Mouse (Mus musculus): Measurements from ENCODE around the gene Pagr1b. TPM values are rescaled to one million over a fixed set of nuclear protein-coding genes. Genes with fewer than 3 reads are reported as not detected.

The Pagr1b gene
- polyA plus RNA-seq, 1 experiment from 2014 or later: 0.37 TPM

DNA sequence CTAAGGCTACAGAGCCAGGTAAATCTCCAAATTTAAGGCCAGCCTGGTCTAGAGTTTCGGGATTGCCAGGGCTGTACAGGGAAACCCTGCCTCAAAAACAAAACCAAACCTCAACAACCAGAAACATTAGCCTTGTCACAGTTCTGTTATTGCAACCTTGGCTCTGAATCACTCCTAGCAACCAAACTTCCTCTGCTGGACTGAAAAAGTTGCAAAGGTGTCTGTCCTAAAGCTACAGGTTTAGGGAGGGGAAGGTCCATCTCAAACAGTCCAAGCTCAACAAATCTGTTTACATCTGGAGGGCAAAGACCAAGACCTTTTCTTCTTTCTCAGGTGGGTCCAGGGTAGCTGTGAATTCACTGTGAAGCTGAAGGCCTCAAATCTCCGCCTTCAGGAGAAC is 5.2 kb downstream of the Pagr1b start:
- ATAC-seq (ENCODE audit: insufficient number of reproducible peaks, insufficient read depth, low FRiP score, low TSS enrichment): no peak
- peaks cover 24% of the 10 kb centered on the region for H3K4me1 ChIP-seq
- no peaks in the 10 kb centered on the region for H3K9me3 ChIP-seq
- H3K27me3 ChIP-seq: no peaks in the 10 kb centered on the region
- no peak overlapping the region for H3K4me3 ChIP-seq
- H3K36me3 ChIP-seq: peaks cover 36% of the 10 kb centered on the region
- 92% methylated on average over 2 of the region's 2 CpGs for WGBS
- H3K27ac ChIP-seq: no peak overlapping the region
- no peak overlapping the region for H3K9ac ChIP-seq
- no peak overlapping the region for H3K4me2 ChIP-seq (replicated peaks)

DNA sequence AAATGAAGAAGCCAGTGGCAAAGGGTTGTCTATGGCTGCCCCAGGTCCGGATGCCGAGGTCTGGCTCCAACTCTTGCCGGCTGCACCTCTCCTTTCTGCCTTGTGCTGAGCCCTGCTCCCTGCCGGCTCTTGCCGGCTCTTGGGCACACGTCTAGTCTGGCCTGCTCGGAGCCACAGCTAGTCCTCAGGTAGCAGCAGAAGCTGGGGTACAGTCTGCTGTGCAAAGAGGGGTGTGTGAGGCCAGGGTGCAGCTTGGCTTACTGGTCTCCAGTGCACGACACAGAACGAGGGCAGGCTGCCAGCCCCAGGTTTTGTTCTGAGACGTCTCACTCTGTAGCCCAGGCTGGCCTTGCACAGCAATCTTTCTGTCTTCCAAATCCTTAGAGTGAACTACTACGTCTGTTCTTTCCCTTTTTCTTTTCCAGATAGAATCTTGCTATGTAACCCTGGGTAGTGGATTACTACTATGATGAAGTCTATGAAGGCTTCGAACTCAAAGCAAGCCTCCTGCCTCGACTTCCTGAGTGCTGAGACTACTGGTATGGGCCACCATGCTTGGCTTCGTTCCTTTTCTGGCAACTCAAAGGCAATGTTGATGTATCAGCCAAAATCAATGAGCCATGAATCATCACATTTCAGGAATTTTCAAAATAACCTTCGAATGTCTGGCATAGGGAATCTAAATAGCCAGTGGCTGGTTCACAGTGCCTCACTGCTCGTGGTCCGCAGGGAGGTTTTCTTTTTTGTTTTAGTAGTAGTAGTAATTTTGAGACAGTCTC is 6.8 kb downstream of the Pagr1b start:
- Histone ChIP-seq H3K4me1 (peaks cover 11% of the 10 kb centered on the region), H3K27me3 (no peaks in the 10 kb centered on the region), H3K9me3 (no peaks in the 10 kb centered on the region), H3K9ac (no peak overlapping the region), H3K36me3 (peaks cover 23% of the 10 kb centered on the region), H3K4me2 (replicated peaks) (no peak overlapping the region), H3K27ac (no peak overlapping the region), H3K4me3 (no peak overlapping the region)
- 83% methylated on average over 17 of the region's 17 CpGs for WGBS
- ATAC-seq (ENCODE audit: insufficient number of reproducible peaks, insufficient read depth, low FRiP score, low TSS enrichment): no peak

DNA sequence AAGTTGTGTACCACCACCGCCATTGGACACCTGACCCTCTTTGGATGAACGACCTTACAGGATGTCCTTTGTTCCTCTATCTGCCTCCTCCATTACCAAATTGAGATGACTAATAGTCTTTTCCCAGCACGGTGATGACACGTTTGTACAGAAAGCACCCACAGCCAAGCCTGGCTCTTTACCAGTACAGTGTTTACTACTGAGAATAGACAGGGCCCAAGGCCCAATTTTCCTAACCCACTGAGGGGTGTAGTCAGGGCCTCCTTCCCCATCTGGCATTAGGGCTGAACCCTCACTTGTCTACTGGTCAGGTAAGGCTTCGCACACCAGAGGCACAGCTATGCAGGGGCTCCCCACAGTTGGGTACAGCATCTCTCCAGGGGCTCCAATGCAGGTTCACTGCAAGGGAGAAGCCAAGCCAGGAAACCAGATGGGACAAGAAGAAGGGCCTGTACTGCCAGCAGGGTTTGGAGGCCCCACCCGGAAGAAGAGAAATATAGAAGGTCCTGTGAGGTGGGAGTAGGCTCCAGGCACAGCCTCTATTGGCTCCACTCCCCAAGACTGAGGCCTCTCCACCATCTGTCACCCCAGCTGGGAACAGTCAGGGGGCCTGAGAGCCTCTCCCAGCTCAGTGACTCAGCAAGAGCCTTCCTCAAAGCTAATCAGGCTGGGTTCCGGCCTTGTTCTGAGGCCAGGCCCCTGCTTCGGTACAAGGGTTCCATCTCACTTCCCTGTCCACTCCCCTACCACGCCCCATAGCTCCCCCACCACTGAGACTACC is 7.9 kb downstream of the Pagr1b start:
- Histone ChIP-seq H3K9ac (no peak overlapping the region), H3K9me3 (no peaks in the 10 kb centered on the region), H3K4me3 (no peak overlapping the region), H3K4me2 (replicated peaks) (no peak overlapping the region), H3K4me1 (0 out of 2 replicates have a peak, but pooled peaks cover 5% of the 10 kb centered on the region), H3K27ac (0 out of 2 replicates have a peak overlapping the region, but pooled peaks have one; percentile 17), H3K27me3 (no peaks in the 10 kb centered on the region), H3K36me3 (peaks cover 13% of the 10 kb centered on the region)
- no peak for ATAC-seq (ENCODE audit: insufficient number of reproducible peaks, insufficient read depth, low FRiP score, low TSS enrichment)
- WGBS: 71% methylated on average over 9 of the region's 9 CpGs

DNA sequence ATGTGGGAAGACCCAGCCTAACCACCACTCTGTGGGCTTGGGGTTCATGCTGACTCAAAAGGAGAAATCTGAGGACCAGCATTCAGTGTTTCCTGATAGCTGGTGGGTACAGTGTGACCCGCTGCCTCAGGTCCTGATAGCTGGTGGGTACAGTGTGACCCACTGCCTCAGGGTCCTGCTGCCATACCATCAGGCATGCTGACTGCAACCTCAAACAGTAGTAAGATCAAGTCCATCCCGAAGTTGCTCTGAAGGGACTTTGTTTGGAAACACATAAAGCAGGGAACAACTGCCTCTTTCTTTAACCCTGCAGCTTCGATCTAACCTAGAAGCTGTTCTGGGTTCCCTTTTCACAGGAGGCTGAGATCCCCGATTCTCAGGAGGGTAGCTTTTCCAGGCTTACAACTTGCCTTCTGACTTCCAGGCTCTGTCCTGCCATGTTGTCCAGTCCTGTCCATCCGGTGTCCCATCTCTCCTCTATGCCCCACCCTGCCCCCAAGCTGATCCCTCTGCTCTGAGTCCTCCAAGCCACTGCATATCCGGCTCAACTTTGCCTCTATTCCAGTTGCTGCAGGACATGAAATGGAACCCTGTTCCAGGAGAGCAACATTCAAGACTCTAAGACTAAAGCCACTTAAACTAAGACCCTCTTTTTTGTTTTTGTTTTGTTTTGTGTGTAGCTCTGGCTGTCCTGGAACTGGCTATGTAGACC is 8.8 kb downstream of the Pagr1b start:
- 78% methylated on average over 6 of the region's 6 CpGs for WGBS
- Histone ChIP-seq H3K4me2 (replicated peaks) (no peak overlapping the region), H3K4me3 (no peak overlapping the region), H3K4me1 (0 out of 2 replicates have a peak, but pooled peaks cover 5% of the 10 kb centered on the region), H3K27ac (no peak overlapping the region), H3K36me3 (peaks cover 8% of the 10 kb centered on the region), H3K9ac (no peak overlapping the region), H3K27me3 (no peaks in the 10 kb centered on the region), H3K9me3 (no peaks in the 10 kb centered on the region)
- ATAC-seq (ENCODE audit: insufficient number of reproducible peaks, insufficient read depth, low FRiP score, low TSS enrichment): no peak

DNA sequence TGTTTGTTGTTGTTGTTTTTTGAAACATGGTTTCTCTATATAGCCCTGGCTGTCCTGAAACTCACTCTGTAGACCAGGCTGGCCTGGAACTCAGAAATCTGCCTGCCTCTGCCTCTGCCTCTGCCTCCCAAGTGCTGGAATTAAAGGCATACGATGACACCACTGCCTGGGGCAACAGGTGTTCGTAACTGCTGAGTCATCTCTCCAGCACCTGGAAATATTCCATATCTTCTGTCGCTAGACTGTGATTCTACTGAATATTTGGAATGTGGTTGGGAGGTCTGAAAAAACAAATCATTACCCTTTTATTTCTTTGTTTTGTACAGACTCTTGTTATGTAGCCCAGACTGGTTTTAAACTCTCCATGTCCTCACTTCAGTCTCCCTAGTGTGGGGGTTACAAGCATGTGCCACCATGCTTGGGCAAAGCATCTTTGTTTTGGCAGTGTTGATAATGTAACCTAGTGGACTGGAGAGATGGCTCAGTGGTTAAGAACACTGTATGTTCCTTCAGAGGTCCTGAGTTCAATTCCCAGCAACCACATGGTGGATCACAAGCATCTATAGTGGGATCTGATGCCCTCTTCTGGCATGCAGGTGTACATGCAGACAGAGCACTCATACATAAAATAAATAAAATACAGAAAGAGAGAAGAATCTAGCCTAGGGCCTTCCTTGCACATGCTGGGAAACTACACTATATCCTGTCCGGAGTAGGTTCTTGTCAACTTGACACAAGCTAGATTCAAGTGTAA is 12.0 kb downstream of the Pagr1b start:
- 86% methylated on average over 4 of the region's 4 CpGs for WGBS
- Histone ChIP-seq H3K9me3 (no peaks in the 10 kb centered on the region), H3K9ac (no peak overlapping the region), H3K36me3 (no peaks in the 10 kb centered on the region), H3K4me1 (0 out of 2 replicates have a peak, but pooled peaks cover 5% of the 10 kb centered on the region), H3K27me3 (no peaks in the 10 kb centered on the region), H3K4me2 (replicated peaks) (no peak overlapping the region), H3K27ac (no peak overlapping the region), H3K4me3 (no peak overlapping the region)
- ATAC-seq (ENCODE audit: insufficient number of reproducible peaks, insufficient read depth, low FRiP score, low TSS enrichment): no peak

DNA sequence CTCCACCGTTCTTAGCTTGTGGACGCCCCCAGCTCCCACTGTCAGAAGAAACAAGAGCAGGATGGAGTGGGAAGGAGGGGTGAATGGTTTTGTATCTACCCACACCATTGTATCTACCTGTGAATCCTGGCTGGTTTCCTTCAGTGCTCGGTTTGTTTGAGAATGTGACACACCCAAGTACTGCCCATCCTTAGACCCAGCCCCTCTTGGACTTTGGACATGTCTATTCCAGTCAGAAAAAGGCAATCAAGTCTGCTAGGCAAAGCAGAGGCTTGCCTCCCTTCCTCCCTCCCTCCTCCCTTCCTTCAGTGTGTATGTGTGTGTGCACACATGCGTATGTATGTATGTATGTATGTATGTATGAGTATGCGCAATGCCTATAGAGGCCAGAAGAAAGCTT is 12.7 kb downstream of the Pagr1b start:
- WGBS: 87% methylated on average over 5 of the region's 5 CpGs

DNA sequence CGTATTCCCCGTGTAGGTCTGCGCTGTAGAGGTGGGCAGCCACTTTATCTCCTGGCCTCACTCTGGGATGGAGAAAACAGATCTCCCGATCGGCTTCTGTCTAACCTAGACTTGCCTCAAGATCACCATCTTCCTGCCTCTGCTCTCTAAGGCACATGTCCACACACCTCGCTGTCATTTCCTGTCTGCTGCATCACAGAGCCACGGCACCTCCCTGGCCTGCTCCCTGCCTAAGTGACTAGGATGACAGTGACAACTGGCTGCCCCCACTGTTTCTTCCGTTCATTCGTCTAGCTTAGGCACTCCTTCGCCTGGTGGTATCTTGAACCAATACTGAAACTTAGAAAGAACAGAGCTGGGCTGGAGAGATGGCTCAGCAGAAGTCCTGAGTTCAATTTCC is 16.7 kb downstream of the Pagr1b start:
- Histone ChIP-seq H3K4me3 (no peak overlapping the region), H3K27me3 (no peaks in the 10 kb centered on the region), H3K4me1 (no peaks in the 10 kb centered on the region), H3K4me2 (replicated peaks) (no peak overlapping the region), H3K36me3 (no peaks in the 10 kb centered on the region; the same call in 1 of the 2 replicates), H3K27ac (no peak overlapping the region), H3K9me3 (0 out of 2 replicates have a peak, but pooled peaks cover 3% of the 10 kb centered on the region), H3K9ac (no peak overlapping the region)
- ATAC-seq (ENCODE audit: insufficient number of reproducible peaks, insufficient read depth, low FRiP score, low TSS enrichment): no peak
- 78% methylated on average over 10 of the region's 10 CpGs for WGBS

More for the DNA sequence above, 12.7 kb downstream of the Pagr1b start:
- Histone ChIP-seq H3K36me3 (no peaks in the 10 kb centered on the region), H3K9me3 (no peaks in the 10 kb centered on the region), H3K4me3 (no peak overlapping the region), H3K27ac (no peak overlapping the region), H3K27me3 (no peaks in the 10 kb centered on the region), H3K4me1 (0 out of 2 replicates have a peak, but pooled peaks cover 5% of the 10 kb centered on the region), H3K9ac (no peak overlapping the region), H3K4me2 (replicated peaks) (no peak overlapping the region)
- no peak for ATAC-seq (ENCODE audit: insufficient number of reproducible peaks, insufficient read depth, low FRiP score, low TSS enrichment)

DNA sequence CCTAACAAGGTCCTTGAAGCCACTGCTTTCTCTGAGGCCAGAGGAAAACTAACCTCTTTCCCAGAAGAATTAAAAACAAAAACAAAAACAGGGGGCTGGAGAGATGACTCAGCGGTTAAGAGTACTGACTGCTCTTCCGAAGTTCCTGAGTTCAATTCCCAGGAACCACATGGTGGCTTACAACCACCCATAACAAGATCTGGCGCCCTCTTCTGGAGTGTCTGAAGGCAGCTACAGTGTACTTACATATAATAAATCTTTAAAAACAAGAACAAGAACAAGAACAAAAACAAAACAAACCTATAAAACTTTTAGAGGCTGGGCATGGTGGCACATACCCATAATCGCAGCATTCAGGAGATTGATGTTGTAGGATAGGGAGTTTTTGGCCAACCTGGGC is 19.8 kb downstream of the Pagr1b start:
- H3K9ac ChIP-seq: no peak overlapping the region
- H3K4me2 ChIP-seq (replicated peaks): no peak overlapping the region
- no peaks in the 10 kb centered on the region for H3K4me1 ChIP-seq
- ATAC-seq (ENCODE audit: insufficient number of reproducible peaks, insufficient read depth, low FRiP score, low TSS enrichment): no peak
- 74% methylated on average over 4 of the region's 4 CpGs for WGBS
- no peaks in the 10 kb centered on the region for H3K27me3 ChIP-seq
- 0 out of 2 replicates have a peak, but pooled peaks cover 3% of the 10 kb centered on the region for H3K9me3 ChIP-seq
- no peaks in the 10 kb centered on the region; the same call in 1 of the 2 replicates for H3K36me3 ChIP-seq
- H3K4me3 ChIP-seq: no peak overlapping the region
- no peak overlapping the region for H3K27ac ChIP-seq

DNA sequence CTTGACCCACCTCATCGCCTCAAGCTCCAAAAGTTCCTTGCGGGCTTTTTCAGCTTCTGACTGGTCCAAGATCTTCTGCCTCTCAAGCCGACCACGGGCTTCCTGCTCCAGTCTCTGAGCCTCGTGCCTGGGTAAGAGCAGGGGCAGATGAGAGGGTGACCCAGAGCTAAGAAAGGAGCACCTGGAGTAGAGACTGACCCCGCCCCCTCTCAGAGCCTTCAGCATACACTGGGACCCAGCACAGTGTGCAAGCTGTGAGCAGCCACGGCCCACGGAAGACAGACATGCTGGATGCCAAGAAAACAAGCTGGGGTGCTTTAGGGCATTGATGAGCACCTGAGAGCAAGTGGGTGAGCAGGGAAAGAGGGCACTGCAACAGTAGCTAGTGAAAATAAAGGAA is 27.5 kb downstream of the Pagr1b start:
- no peak overlapping the region for H3K27ac ChIP-seq
- H3K9me3 ChIP-seq: no peaks in the 10 kb centered on the region
- whole genome bisulfite sequencing: 73% methylated on average over 8 of the region's 8 CpGs
- ATAC-seq (ENCODE audit: insufficient number of reproducible peaks, insufficient read depth, low FRiP score, low TSS enrichment): no peak
- H3K4me1 ChIP-seq: 0 out of 2 replicates have a peak, but pooled peaks cover 3% of the 10 kb centered on the region
- H3K9ac ChIP-seq: no peak overlapping the region
- H3K4me2 ChIP-seq (replicated peaks): no peak overlapping the region
- H3K4me3 ChIP-seq: no peak overlapping the region
- no peaks in the 10 kb centered on the region for H3K27me3 ChIP-seq
- H3K36me3 ChIP-seq: no peaks in the 10 kb centered on the region

DNA sequence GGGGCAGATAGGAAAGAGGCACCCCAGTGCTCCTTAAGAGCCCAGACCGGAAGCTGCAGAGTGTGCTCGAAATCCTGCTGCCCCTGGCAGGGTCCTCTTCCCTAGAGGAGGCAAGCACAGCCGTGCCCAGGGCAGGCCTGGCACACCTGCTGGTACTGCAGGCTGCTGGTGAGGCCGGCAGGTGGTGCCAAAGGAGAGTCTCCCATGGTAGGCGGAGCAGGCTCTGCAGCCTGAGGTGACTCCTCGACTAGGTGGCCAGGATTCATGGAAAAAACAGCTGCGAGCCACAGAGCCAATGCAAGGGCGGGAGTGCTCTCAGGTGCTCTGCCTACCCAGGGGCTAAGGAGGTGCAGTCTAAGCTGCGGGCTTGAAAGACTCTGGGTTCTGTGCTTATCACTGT is 30.0 kb downstream of the Pagr1b start:
- Histone ChIP-seq H3K27ac (no peak overlapping the region), H3K4me1 (0 out of 2 replicates have a peak, but pooled peaks cover 3% of the 10 kb centered on the region), H3K9me3 (no peaks in the 10 kb centered on the region), H3K4me2 (replicated peaks) (no peak overlapping the region), H3K36me3 (0 out of 2 replicates have a peak, but pooled peaks cover under 1% of the 10 kb centered on the region), H3K4me3 (no peak overlapping the region), H3K27me3 (no peaks in the 10 kb centered on the region), H3K9ac (no peak overlapping the region)
- no peak for ATAC-seq (ENCODE audit: insufficient number of reproducible peaks, insufficient read depth, low FRiP score, low TSS enrichment)
- 41% methylated on average over 9 of the region's 9 CpGs for WGBS
